Mouse (Mus musculus): Measurements from ENCODE around the gene Dck. TPM values are rescaled to one million over a fixed set of nuclear protein-coding genes. Genes with fewer than 3 reads are reported as not detected.

The Dck gene
- polyA plus RNA-seq, 1 experiment from 2014 or later, result 56.5 TPM

DNA sequence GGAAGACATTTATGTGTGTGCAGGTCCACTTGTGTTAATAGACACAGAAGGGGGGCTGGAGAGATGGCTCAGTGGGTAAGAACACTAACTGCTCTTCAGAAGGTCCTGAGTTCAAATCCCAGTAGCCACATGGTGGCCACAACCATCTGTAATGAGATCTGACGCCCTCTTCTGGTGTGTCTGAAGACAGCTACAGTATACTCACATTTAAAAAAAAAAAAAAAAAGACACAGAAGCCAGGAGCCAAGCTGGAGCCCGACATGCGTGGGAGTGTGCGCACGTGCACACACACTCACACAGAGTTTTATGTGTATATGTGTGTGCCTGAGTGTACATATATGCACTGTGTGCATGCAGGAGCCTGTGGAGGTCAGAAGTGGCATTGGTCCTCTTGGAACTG is 2.2 kb upstream of the Dck start:
- Histone ChIP-seq H3K36me3 (peaks cover 7% of the 10 kb centered on the region; the same call in 1 of the 2 replicates), H3K9me3 (no peaks in the 10 kb centered on the region), H3K4me1 (peaks cover 14% of the 10 kb centered on the region; the same call in 1 of the 2 replicates), H3K4me3 (no peak overlapping the region), H3K27ac (no peak overlapping the region), H3K27me3 (ENCODE audit: insufficient read depth, poor library complexity, severe bottlenecking) (no peaks in the 10 kb centered on the region)
- 93% methylated on average over 5 of the region's 5 CpGs for WGBS
- DNase-seq (ENCODE audit: low spot score), result no peak

DNA sequence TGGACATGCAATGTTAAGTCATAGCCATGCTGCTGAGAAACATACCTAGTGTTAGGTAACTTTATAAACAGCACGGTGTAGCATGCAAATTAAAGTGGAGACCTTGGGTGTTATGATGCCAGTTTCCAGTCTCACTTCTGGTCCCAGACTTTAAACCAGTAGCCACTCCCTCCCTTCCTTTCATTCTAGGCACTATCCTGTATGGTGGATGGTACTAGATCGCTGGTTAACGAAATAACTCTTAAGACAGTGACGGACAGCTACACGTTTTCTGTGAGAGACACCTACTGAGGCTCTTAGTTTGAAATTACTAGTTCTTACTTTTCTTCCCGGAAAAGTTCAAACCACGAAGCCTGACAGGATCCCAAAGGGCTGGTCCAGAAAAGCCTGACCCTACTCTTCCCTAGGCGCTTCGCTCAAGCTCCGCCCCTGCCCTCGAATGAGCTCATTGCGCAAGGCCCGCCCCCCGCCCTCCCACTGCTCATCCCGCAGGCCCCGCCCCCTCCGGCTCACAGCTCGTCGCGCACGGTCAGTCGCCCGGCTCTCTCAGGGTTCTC is 288 bp upstream of the Dck start:
- DNase-seq (ENCODE audit: low spot score), result no peak
- Histone ChIP-seq H3K27ac (peak overlapping the region; percentile 94), H3K36me3 (peaks cover 12% of the 10 kb centered on the region), H3K9me3 (no peaks in the 10 kb centered on the region), H3K4me1 (peaks cover 14% of the 10 kb centered on the region; the same call in 1 of the 2 replicates), H3K27me3 (ENCODE audit: insufficient read depth, poor library complexity, severe bottlenecking) (no peaks in the 10 kb centered on the region), H3K4me3 (peak overlapping the region; percentile 77)
- WGBS, result under 1% methylated on average over 23 of the region's 23 CpGs

DNA sequence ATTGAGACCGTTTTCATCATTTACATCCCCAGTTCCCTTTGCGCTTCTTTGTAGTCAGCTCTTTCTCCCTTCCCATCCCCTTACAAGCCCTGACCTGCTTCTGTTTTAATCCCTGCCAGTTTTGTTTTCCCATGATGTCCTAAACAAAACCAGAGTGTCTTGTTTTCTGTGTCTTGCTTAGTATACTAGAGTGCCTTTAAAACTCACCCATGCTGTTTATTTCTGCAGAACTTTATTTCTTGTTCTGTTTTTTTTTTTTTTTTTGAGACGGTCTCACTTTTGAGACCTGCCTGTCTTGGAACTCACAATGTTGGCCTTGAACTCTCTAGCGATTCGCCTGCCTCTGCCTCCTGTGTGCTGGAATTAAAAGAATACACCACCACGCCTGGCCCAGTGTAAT is 791 bp downstream of the Dck start:
- H3K27me3 ChIP-seq (ENCODE audit: insufficient read depth, poor library complexity, severe bottlenecking), result no peaks in the 10 kb centered on the region
- DNase-seq (ENCODE audit: low spot score), result no peak
- H3K4me3 ChIP-seq, result peak overlapping the region; percentile 77
- WGBS, result 15% methylated on average over 6 of the region's 6 CpGs
- H3K36me3 ChIP-seq, result peaks cover 17% of the 10 kb centered on the region
- H3K27ac ChIP-seq, result peak overlapping the region; percentile 94
- no peaks in the 10 kb centered on the region for H3K9me3 ChIP-seq
- peaks cover 14% of the 10 kb centered on the region; the same call in 1 of the 2 replicates for H3K4me1 ChIP-seq

DNA sequence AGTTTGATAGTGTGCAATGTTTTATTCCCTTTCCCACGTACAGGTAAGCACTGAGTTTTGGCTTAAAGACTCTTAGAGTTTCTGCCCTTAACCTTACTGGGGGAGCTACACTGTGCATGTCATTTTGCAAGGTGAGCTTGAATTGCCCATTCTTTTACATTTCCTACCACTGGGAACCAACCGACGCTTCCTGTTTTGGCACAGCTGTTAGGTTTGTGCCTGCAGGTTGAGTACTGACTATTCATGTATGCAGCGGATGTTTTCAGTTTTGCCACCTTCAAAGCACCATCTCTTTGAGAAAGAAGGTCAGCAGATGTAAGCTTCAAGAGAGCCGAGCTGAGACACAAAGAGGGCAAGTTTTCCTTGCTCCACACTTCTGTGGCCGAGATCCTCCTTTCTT is 1.3 kb downstream of the Dck start:
- H3K27ac ChIP-seq, result no peak overlapping the region
- peak overlapping the region; percentile 77 for H3K4me3 ChIP-seq
- H3K36me3 ChIP-seq, result peaks cover 20% of the 10 kb centered on the region
- 75% methylated on average over 6 of the region's 6 CpGs for WGBS
- no peak for DNase-seq (ENCODE audit: low spot score)
- no peaks in the 10 kb centered on the region for H3K9me3 ChIP-seq
- peaks cover 14% of the 10 kb centered on the region; the same call in 1 of the 2 replicates for H3K4me1 ChIP-seq
- H3K27me3 ChIP-seq (ENCODE audit: insufficient read depth, poor library complexity, severe bottlenecking), result no peaks in the 10 kb centered on the region

DNA sequence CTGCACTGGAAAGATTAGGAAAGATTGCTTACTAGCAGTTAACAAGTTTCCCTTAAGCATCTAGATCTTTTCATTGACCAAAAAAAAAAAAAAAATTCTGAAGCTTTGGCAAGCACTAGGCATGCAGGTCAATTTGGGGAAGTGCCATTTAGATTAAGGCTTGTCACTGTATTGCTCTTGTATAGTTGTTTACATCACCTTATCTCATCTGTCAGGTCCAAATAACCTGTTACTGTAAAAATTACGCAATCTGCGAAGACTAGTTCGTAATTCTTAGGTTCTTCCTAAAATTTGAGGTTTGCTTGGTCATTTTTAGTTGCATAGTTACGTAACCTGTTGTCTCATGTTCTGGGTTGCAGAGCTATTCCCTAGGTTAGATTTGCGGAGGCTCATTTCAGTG is 2.1 kb downstream of the Dck start:
- H3K4me1 ChIP-seq, result peaks cover 14% of the 10 kb centered on the region; the same call in 1 of the 2 replicates
- H3K9me3 ChIP-seq, result no peaks in the 10 kb centered on the region
- peaks cover 27% of the 10 kb centered on the region for H3K36me3 ChIP-seq
- H3K4me3 ChIP-seq, result no peak overlapping the region
- H3K27me3 ChIP-seq (ENCODE audit: insufficient read depth, poor library complexity, severe bottlenecking), result no peaks in the 10 kb centered on the region
- WGBS, result 94% methylated on average over 5 of the region's 5 CpGs
- no peak overlapping the region for H3K27ac ChIP-seq
- DNase-seq (ENCODE audit: low spot score), result no peak

DNA sequence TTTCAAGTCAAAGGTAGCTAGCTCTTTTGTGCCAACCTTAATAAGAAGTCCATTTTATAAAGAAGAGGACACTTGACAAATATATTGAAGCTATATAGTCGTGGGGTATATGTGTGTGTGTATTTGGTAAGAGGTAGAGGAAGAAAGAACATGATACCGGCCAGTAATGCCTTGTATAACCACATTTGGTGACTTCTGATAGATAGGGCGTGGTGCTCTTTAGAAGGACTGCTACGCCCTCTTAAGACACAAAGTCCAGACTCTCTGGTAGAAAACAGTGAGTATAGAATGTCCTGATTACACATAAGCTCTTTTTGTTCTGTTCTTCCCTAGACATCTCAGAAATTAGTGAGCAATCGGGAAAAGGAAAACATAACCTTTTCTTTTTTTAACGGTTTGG is 3.4 kb downstream of the Dck start:
- 76% methylated on average over 6 of the region's 6 CpGs for WGBS
- peaks cover 14% of the 10 kb centered on the region; the same call in 1 of the 2 replicates for H3K4me1 ChIP-seq
- H3K4me3 ChIP-seq, result no peak overlapping the region
- no peak overlapping the region for H3K27ac ChIP-seq
- DNase-seq (ENCODE audit: low spot score), result no peak
- peaks cover 40% of the 10 kb centered on the region for H3K36me3 ChIP-seq
- H3K9me3 ChIP-seq, result no peaks in the 10 kb centered on the region
- no peaks in the 10 kb centered on the region for H3K27me3 ChIP-seq (ENCODE audit: insufficient read depth, poor library complexity, severe bottlenecking)

DNA sequence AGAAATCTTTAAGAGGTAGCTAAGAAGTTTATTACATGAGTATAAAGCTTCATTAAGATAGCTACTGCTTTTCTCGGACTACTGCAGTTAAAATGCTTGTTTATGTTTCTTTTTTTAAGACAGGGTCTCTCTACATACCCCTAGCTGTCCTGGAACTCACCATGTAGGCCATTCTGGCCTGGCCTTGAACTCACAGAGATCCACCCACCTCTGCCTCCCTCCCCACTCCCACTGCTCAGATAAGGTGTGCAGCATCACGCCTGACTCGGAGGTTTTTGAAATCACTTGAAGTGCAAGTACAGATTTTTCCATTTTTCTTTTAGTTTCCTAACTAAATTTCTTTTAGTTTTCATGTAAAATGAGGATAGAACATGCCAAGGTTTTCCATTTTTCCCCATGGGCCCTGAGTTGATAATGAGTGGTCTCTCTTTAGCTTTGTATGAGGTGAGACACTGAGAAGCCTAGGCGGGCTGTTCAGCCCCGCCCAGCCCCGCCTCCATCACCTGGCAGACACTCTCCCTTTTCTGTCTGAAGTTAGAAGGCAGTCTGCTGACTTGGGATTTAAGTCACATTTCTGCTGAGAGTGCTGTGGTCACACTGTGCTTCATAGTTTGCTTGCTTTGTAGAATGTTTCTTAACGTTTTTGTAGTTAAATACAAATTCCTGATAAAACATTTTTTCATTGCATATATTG is 17.4 kb downstream of the Dck start:
- 73% methylated on average over 7 of the region's 7 CpGs for WGBS

DNA sequence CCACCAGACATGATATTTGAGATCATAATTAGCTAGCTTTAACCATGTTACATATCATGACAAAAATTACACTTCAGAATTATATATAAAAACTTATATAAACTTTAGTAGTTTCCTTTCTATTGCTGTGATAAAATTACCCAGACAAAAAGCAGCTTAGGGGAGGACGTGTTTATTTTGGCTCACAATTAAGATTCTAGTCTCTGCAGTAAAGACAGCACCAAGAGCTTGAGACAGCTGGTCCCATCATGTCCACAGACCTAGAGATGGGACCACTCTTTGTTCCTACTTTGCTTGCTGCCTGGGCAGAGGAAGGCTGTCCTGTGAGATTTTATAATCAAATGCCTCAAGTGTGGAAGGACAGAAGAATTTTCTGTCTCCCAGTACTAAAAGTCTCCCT is 20.3 kb downstream of the Dck start:
- Histone ChIP-seq H3K4me1 (no peaks in the 10 kb centered on the region), H3K36me3 (peaks cover 56% of the 10 kb centered on the region), H3K9me3 (no peaks in the 10 kb centered on the region), H3K27ac (no peak overlapping the region), H3K27me3 (ENCODE audit: insufficient read depth, poor library complexity, severe bottlenecking) (no peaks in the 10 kb centered on the region), H3K4me3 (no peak overlapping the region)
- 85% methylated on average over 1 of the region's 1 CpGs for WGBS
- DNase-seq (ENCODE audit: low spot score), result no peak

More for the DNA sequence above, 17.4 kb downstream of the Dck start:
- Histone ChIP-seq H3K27me3 (ENCODE audit: insufficient read depth, poor library complexity, severe bottlenecking) (no peaks in the 10 kb centered on the region), H3K4me3 (no peak overlapping the region), H3K36me3 (peaks cover 77% of the 10 kb centered on the region), H3K9me3 (no peaks in the 10 kb centered on the region), H3K27ac (no peak overlapping the region), H3K4me1 (no peaks in the 10 kb centered on the region)
- DNase-seq (ENCODE audit: low spot score), result no peak

DNA sequence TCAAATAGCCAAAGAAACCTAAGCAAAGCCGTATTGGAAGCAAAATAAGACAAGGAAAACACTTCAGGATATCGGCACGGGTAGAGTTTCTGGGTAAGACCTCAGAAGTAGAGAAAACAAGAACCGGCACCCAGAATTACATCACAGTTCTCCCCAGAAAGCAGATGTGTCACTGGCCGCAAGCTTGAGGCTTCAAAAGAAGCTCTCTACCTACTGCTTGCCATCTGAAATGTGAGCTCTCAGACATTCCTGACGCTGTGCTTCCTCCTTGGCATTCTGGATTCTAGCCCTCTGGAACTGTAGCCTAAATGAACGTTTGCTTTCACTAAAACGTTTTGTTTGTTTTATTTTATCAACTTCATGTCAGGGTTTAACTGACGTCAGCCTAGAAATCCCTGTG is 25.9 kb downstream of the Dck start:
- H3K9me3 ChIP-seq, result no peaks in the 10 kb centered on the region
- no peak overlapping the region for H3K27ac ChIP-seq
- no peaks in the 10 kb centered on the region for H3K27me3 ChIP-seq (ENCODE audit: insufficient read depth, poor library complexity, severe bottlenecking)
- no peak for DNase-seq (ENCODE audit: low spot score)
- peaks cover 12% of the 10 kb centered on the region for H3K36me3 ChIP-seq
- 39% methylated on average over 9 of the region's 9 CpGs for WGBS
- no peak overlapping the region for H3K4me3 ChIP-seq
- H3K4me1 ChIP-seq, result no peaks in the 10 kb centered on the region

DNA sequence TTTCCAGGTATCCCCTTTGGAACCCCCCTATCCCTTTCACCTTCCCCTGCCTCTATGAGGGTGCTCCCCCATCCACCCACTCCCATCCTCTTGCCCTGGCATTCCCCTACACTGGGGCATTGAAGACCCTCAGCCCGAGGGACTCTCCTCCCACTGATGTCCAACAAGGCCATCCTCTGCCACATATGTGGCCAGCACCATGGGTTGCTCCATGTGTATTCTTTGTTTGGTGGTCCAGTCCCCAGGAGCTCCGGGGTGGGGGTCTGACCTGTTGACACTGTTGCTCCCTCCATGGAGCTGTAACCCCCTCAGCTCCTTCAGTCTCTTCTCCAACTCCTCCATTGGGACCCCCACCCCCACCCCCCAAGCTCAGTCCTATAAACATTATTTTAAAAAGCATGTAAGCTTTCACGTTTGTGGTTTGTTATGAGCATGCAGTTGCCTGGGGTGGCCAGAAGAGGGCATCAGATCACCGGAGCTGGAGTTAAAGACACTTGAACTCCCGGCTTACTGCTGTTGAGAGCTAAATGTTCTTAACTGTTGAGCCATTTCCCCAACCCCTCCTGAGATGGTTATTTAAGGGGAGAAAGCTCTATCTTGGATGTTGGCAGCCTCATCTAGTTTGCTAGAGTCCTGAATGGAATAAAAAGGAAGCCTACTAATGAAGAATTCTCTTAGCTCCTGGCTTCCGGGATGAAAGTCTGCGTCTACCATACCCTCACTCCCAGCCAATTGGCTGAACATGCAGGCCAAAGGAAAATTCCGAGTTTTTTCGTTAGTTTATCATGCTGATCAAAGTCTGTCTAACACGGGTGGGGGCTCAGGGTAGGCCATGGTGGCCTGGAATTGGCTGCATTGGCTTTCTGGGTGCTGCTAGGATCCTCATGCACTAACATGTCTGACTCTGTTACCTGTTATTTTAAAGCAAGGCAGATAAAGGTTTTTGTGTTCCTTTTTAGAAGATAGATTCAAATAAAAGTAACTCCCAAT is 26.8 kb downstream of the Dck start:
- H3K9me3 ChIP-seq, result no peaks in the 10 kb centered on the region
- 32% methylated on average over 10 of the region's 10 CpGs for WGBS
- 0 out of 2 replicates have a peak, but pooled peaks cover under 1% of the 10 kb centered on the region for H3K4me1 ChIP-seq
- DNase-seq (ENCODE audit: low spot score), result no peak
- H3K27ac ChIP-seq, result no peak overlapping the region
- no peaks in the 10 kb centered on the region for H3K27me3 ChIP-seq (ENCODE audit: insufficient read depth, poor library complexity, severe bottlenecking)
- H3K4me3 ChIP-seq, result no peak overlapping the region
- peaks cover 3% of the 10 kb centered on the region; the same call in 1 of the 2 replicates for H3K36me3 ChIP-seq

DNA sequence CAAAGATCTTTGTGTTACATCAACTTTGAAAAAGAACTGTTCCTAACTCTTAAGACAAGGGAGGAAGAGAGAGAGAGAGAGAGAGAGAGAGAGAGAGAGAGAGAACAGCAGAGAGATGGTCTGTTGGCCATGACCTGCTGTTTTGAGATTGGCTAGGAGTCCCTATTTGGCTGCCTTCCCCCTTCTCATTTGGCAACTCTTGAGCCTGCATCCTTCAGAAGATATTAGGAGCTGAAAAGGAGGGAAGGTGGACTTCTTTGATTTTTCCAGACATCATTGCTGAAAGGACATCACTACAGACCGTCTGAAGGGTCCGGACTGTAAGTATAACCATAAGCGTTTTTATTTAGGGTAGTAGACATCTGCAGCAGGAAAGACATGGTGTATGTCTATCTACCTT is 28.9 kb downstream of the Dck start:
- H3K27ac ChIP-seq, result no peak overlapping the region
- 0 out of 2 replicates have a peak, but pooled peaks cover 3% of the 10 kb centered on the region for H3K4me1 ChIP-seq
- H3K9me3 ChIP-seq, result no peaks in the 10 kb centered on the region
- H3K36me3 ChIP-seq, result no peaks in the 10 kb centered on the region
- DNase-seq (ENCODE audit: low spot score), result no peak
- H3K4me3 ChIP-seq, result no peak overlapping the region
- 74% methylated on average over 3 of the region's 3 CpGs for WGBS
- H3K27me3 ChIP-seq (ENCODE audit: insufficient read depth, poor library complexity, severe bottlenecking), result no peaks in the 10 kb centered on the region

DNA sequence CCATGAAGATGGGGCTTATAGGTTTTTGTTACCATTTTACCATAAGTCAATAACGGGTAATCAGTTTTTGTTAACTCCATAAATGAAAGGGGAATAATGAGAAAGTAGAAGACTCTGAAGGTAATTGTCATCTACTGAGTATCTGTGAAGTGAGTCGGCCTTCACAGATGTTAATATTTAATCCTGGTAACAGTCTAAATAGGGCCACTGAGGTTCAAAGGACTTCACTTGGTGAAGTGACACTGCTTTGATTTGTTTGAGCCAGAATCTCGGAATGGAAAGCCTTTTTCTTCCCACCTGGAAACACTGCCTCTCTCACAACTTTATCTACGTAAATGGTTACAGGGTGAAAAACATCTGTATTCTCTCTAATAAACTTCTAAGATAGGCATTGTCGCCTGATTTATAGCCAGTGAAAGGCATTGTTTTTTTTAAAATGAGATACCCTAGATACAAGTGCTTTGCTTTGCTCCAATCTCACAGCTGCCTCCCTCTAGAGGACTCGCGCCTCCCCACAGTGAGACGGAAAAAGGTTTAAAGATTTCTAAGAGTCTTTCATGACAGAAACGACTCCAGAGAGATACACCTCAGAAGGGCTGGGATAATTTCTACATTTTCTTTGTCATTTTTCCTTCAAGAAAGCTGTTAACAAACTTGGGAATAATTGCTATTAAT is 31.3 kb downstream of the Dck start:
- Histone ChIP-seq H3K4me1 (0 out of 2 replicates have a peak, but pooled peaks cover 3% of the 10 kb centered on the region), H3K4me3 (no peak overlapping the region), H3K36me3 (no peaks in the 10 kb centered on the region), H3K9me3 (no peaks in the 10 kb centered on the region), H3K27ac (no peak overlapping the region), H3K27me3 (ENCODE audit: insufficient read depth, poor library complexity, severe bottlenecking) (no peaks in the 10 kb centered on the region)
- 41% methylated on average over 9 of the region's 9 CpGs for WGBS
- no peak for DNase-seq (ENCODE audit: low spot score)

Data from heart, embryonic 10.5 days (tissue).